Mouse (Mus musculus) bone marrow macrophage, adult 2 months (primary cell): ENCODE results near the gene Rreb1. TPM values are rescaled to one million over a fixed set of nuclear protein-coding genes. Genes with fewer than 3 reads are reported as not detected.

Experiments
- H3K27ac ChIP-seq: 2 replicates; pipeline ENCODE4 v1.5.1; 2012; ENCODE audit warnings: low read depth, low read length; ENCODE audit not compliant: insufficient read depth
- H3K4me1 ChIP-seq: 2 replicates; pipeline ENCODE4 v1.6.1; 2012; ENCODE audit warnings: low read length; ENCODE audit not compliant: control insufficient read depth, insufficient read depth
- H3K4me3 ChIP-seq: 2 replicates; pipeline ENCODE4 v1.5.1; 2012; ENCODE audit warnings: mild to moderate bottlenecking, low read length, moderate library complexity; ENCODE audit not compliant: insufficient read depth
- CTCF ChIP-seq: IDR thresholded peaks from 2 replicates; pipeline ENCODE4 v1.5.1; 2012; ENCODE audit warnings: low read depth, mild to moderate bottlenecking, low read length, moderate library complexity
- POLR2A ChIP-seq: IDR thresholded peaks from 2 replicates; pipeline ENCODE4 v1.6.1; 2012; ENCODE audit warnings: mild to moderate bottlenecking, low read depth, low read length, borderline replicate concordance
- polyA plus RNA-seq: library from polyadenylated mRNA; stranded (reverse); fragments of >200 nt; gene quantifications from 2 replicates; pipeline ENCODE4 v1.2.4, GENCODE M21; 2012; ENCODE audit not compliant: missing spikeins, insufficient read depth, insufficient read length

The Rreb1 gene
- polyA plus RNA-seq, 1 experiment, result 57.2 TPM

- Histone ChIP-seq H3K4me3 (no peak overlapping the region), H3K27ac (no peak overlapping the region), H3K4me1 (no peaks in the 10 kb centered on the region)
- TF ChIP-seq CTCF (no peak), POLR2A (no peak)
Observed at GRCm38 (mm10) chr13:37903036-37903435, 124.8 kb downstream of the Rreb1 start.

GRCm38 (mm10) chr13:37903476-37903875 lies 125.3 kb downstream of the Rreb1 start:
- H3K4me3 ChIP-seq, result no peak overlapping the region
- TF ChIP-seq CTCF, result no peak
- TF ChIP-seq POLR2A, result no peak

GRCm38 (mm10) chr13:37904436-37904835 lies 126.2 kb downstream of the Rreb1 start:
- Histone ChIP-seq H3K4me3 (no peak overlapping the region), H3K27ac (no peak overlapping the region), H3K4me1 (no peaks in the 10 kb centered on the region)
- TF ChIP-seq POLR2A, result no peak
- TF ChIP-seq CTCF, result no peak

More at GRCm38 (mm10) chr13:37903476-37903875, 125.3 kb downstream of the Rreb1 start:
- Histone ChIP-seq H3K4me1 (no peaks in the 10 kb centered on the region), H3K27ac (no peak overlapping the region)

GRCm38 (mm10) chr13:37908061-37908460 lies 129.9 kb downstream of the Rreb1 start:
- no peaks in the 10 kb centered on the region for H3K4me1 ChIP-seq
- TF ChIP-seq POLR2A (no peak), CTCF (no peak)
- H3K27ac ChIP-seq, result no peak overlapping the region
- no peak overlapping the region for H3K4me3 ChIP-seq

- no peak overlapping the region for H3K4me3 ChIP-seq
- TF ChIP-seq CTCF, result no peak
- no peak for TF ChIP-seq POLR2A
- H3K4me1 ChIP-seq, result no peaks in the 10 kb centered on the region
- H3K27ac ChIP-seq, result no peak overlapping the region
Observed at GRCm38 (mm10) chr13:37908493-37908892, 130.3 kb downstream of the Rreb1 start.

- Histone ChIP-seq H3K27ac (no peak overlapping the region), H3K4me3 (no peak overlapping the region), H3K4me1 (no peaks in the 10 kb centered on the region)
- no peak for TF ChIP-seq CTCF
- TF ChIP-seq POLR2A, result no peak
Observed at GRCm38 (mm10) chr13:37909225-37909624, 131.0 kb downstream of the Rreb1 start.

GRCm38 (mm10) chr13:37912011-37912410 lies 133.8 kb downstream of the Rreb1 start:
- no peak overlapping the region for H3K27ac ChIP-seq
- H3K4me1 ChIP-seq, result no peaks in the 10 kb centered on the region
- no peak overlapping the region for H3K4me3 ChIP-seq
- TF ChIP-seq CTCF (no peak), POLR2A (no peak)

- Histone ChIP-seq H3K27ac (no peak overlapping the region), H3K4me3 (no peak overlapping the region), H3K4me1 (no peaks in the 10 kb centered on the region)
- TF ChIP-seq POLR2A (no peak), CTCF (no peak)
Observed at GRCm38 (mm10) chr13:37912591-37913467, 134.6 kb downstream of the Rreb1 start.

GRCm38 (mm10) chr13:37913963-37914362 lies 135.8 kb downstream of the Rreb1 start:
- no peak for TF ChIP-seq CTCF
- no peak for TF ChIP-seq POLR2A
- Histone ChIP-seq H3K4me3 (no peak overlapping the region), H3K4me1 (no peaks in the 10 kb centered on the region), H3K27ac (no peak overlapping the region)

- no peaks in the 10 kb centered on the region for H3K4me1 ChIP-seq
- no peak overlapping the region for H3K27ac ChIP-seq
- H3K4me3 ChIP-seq, result no peak overlapping the region
- TF ChIP-seq CTCF (no peak), POLR2A (no peak)
Observed at GRCm38 (mm10) chr13:37918336-37919261, 140.4 kb downstream of the Rreb1 start.
